Mouse (Mus musculus) brown adipose tissue, adult 24 weeks (tissue): Measurements from ENCODE around the gene Fn1. TPM values are rescaled to one million over a fixed set of nuclear protein-coding genes. Genes with fewer than 3 reads are reported as not detected.

ENCODE experiments used
- H3K27ac ChIP-seq: fragments of 200-500 bp; replicated peaks from 2 replicates; pipeline ENCODE4 v1.5.1; 2012; ENCODE audit warnings: low read depth, mild to moderate bottlenecking, low read length
- H3K4me1 ChIP-seq: fragments of 200-500 bp; 2 replicates; pipeline ENCODE4 v1.6.1; 2012; ENCODE audit warnings: low read length, mixed read lengths; ENCODE audit not compliant: control insufficient read depth, insufficient read depth, insufficient read length
- H3K4me3 ChIP-seq: fragments of 200-500 bp; 2 replicates; pipeline ENCODE4 v1.5.1; 2012; ENCODE audit warnings: low read depth, mild to moderate bottlenecking, low read length, moderate library complexity; ENCODE audit not compliant: insufficient read depth
- polyA plus RNA-seq: library from polyadenylated mRNA; stranded (reverse); fragments of >200 nt; gene quantifications from 2 replicates; pipeline ENCODE4 v1.2.4, GENCODE M21; 2012; ENCODE audit not compliant: missing spikeins, insufficient read depth, insufficient read length

Gene Fn1
- polyA plus RNA-seq, 1 experiment: 33.3 TPM

GRCm38 (mm10) chr1:71636116-71636515 is 16.9 kb downstream of the Fn1 start:
- Histone ChIP-seq H3K4me1 (no peaks in the 10 kb centered on the region), H3K27ac (no peak overlapping the region), H3K4me3 (no peak overlapping the region)

DNA sequence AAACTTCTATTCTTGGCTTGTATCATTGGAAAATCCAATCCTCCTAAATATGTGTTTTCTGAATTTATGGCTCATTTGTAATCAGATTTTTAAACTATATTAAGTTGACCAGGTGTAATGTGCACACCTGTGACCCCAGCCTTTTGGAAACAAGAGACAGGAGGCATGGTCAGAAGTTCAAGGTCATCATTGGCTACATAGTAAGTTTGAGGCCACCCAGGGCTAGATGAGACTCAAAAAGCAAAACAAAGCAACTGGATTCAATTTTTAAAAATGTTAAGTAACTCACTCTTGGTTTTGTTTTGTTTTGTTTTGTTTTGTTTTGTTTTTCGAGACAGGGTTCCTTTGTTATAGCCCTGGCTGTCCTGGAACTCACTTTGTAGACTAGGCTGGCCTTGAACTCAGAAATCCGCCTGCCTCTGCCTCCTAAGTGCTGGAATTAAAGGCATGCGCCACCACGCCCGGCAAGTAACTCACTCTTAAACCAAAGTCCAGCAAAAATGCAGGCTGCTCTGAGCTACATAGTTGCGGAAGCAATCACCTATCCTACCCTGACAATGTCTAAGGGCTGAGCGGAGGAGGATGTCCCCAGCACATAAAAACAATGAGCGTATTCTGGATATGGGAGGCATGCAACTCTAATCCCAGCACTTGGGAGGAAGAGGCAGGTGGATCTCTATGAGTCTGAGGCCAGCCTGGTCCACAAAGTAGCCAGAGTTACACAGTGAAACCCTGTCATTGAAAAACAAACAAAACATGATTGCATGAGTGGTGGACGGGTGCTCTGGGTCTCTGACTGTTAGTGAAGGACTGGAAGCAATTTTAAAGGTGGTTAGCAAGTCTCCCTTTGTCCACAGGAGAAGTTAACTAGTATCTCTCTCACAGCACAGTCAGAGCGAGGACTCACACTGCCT is 17.6 kb downstream of the Fn1 start:
- no peak overlapping the region for H3K4me3 ChIP-seq
- no peaks in the 10 kb centered on the region for H3K4me1 ChIP-seq
- H3K27ac ChIP-seq: no peak overlapping the region

- Histone ChIP-seq H3K4me1 (no peaks in the 10 kb centered on the region), H3K27ac (no peak overlapping the region), H3K4me3 (no peak overlapping the region)
These were observed 18.5 kb downstream of the Fn1 start for GRCm38 (mm10) chr1:71634471-71634981.

DNA sequence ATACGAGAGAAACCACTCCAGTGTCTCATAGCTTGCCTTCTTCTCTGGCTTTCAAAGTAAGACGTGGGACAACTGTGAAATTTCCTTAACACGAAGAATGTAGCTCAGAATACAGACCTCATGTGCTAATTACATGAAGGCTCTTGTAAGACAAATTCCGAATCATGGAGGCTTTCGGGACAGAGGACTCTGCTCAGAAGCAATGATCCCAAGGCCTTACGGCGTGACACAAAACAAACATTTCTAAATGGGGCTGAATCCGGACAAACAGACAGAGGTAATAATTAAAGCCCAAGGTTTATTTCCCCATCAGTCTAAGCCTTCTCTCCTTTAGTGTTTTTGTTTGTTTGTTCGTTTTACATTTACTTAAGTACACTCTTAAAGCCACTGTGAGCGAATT is 20.6 kb downstream of the Fn1 start:
- Histone ChIP-seq H3K4me3 (no peak overlapping the region), H3K27ac (no peak overlapping the region), H3K4me1 (no peaks in the 10 kb centered on the region)

DNA sequence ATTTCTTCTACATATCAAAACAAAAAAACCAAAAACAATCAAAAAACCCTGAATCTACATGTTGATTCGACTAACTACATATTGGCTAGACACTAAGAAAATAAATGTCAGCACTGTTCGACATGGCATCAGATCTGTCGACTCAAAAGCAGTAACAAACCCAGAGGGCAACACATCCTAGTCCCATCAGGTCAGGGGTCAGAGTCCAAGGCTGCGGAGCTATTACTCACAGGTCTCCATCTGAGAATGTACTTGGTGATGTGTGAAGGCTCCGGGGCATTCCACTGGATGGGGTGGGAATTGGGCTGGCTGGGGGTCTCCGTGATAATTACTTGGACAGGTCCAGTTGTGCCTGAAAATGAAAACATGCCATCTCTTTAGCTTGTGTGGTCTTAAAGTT is 21.2 kb downstream of the Fn1 start:
- Histone ChIP-seq H3K27ac (no peak overlapping the region), H3K4me3 (no peak overlapping the region), H3K4me1 (no peaks in the 10 kb centered on the region)

- Histone ChIP-seq H3K4me1 (no peaks in the 10 kb centered on the region), H3K27ac (no peak overlapping the region), H3K4me3 (no peak overlapping the region)
These were observed 22.8 kb downstream of the Fn1 start for GRCm38 (mm10) chr1:71630243-71630642.

- no peaks in the 10 kb centered on the region for H3K4me1 ChIP-seq
- H3K4me3 ChIP-seq: no peak overlapping the region
- H3K27ac ChIP-seq: no peak overlapping the region
These were observed 29.4 kb downstream of the Fn1 start for GRCm38 (mm10) chr1:71623625-71624024.

GRCm38 (mm10) chr1:71621526-71621925 is 31.5 kb downstream of the Fn1 start:
- Histone ChIP-seq H3K4me3 (no peak overlapping the region), H3K27ac (no peak overlapping the region), H3K4me1 (no peaks in the 10 kb centered on the region)

- H3K4me1 ChIP-seq: no peaks in the 10 kb centered on the region
- H3K27ac ChIP-seq: no peak overlapping the region
- no peak overlapping the region for H3K4me3 ChIP-seq
These were observed 38.3 kb downstream of the Fn1 start for GRCm38 (mm10) chr1:71614545-71615246.

- Histone ChIP-seq H3K27ac (no peak overlapping the region), H3K4me1 (no peaks in the 10 kb centered on the region), H3K4me3 (no peak overlapping the region)
These were observed 40.7 kb downstream of the Fn1 start for GRCm38 (mm10) chr1:71612256-71612655.

DNA sequence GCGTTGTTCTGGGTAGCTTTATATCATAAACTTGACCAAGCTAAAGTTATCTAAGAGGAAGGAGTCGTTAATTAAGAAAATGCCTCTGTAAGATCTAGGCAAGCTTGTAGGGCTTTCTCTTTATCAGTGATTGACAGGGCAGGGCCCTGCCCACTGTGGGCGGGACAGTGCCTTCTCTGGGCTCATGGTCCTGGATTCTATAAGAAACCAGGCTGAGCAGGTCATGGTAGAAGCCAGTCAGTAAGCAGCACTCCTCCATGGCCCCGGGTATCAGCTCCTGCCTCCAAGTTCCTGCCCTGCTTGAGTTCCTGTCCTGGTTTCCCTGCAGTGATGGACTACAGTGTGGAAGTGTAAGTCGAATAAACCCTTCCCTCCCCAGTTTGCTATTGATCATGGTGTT is 43.1 kb downstream of the Fn1 start:
- Histone ChIP-seq H3K4me1 (no peaks in the 10 kb centered on the region), H3K4me3 (no peak overlapping the region)

DNA sequence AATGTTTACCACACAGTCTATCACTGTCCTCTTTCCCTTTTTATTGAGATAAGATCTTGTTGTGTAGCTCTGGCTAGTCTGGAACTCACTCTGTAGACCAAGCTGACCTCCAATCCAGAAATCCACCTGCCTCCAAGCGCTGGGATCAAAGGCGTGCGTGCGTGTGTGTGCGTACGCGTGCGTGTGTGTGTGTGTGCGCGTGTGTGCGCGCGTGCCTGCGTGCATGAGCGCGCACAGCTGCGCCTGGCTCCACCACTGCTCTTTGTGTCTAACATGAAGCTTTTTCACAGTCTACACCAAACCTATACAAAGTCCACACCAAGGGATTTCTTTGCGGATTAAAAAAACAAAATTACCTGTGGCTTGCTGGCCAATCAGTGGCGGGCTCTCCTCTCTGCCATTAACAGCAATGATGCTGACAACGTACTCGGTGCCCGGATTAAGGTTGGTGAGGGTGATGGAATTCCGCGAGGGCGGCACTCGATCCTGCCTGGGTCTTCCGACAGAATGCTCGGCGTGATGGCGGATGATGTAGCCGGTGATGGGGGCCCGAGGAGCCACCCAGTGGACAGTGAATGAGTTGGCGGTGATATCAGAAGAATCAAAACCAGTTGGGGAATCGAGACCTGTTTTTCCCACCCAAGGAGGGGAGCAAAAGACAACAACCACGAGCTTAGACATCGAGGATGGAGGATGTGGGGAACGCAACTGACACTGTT is 43.8 kb downstream of the Fn1 start:
- no peak overlapping the region for H3K27ac ChIP-seq
- H3K4me3 ChIP-seq: no peak overlapping the region
- no peaks in the 10 kb centered on the region for H3K4me1 ChIP-seq

More for the DNA sequence above, 43.1 kb downstream of the Fn1 start:
- no peak overlapping the region for H3K27ac ChIP-seq

DNA sequence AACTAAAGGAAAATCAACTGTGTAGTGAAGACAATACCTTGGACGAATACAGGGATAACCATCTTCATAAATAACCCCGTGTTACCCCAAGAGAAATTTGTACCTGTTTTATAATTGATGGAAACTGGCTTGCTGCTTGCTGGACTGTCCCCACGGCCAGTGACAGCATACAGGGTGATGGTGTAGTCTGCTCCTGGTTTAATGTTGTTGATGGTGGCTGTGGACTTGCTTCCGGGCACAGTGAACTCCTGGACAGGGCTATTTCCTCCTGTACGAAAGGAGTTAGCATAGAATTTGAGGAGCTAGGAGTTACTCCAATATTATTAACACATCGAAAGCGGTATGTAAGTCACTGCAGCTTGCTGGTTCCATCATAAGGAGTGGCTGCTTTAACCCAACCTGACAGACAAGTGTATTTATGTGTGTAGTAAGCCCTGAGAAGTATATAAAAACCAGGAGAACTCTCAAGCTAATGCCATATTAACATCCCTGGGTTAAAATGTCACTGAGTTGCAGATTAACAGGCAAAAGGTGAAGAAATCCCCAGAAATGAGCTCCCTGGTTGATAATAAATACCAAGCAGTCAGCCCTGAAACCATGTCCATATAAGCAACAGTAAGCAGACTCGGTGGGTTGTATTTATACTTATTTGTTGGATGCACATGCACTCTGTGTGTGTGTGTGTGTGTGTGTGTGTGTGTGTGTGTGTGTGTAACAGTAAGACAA is 46.2 kb downstream of the Fn1 start:
- no peaks in the 10 kb centered on the region for H3K4me1 ChIP-seq
- no peak overlapping the region for H3K4me3 ChIP-seq

DNA sequence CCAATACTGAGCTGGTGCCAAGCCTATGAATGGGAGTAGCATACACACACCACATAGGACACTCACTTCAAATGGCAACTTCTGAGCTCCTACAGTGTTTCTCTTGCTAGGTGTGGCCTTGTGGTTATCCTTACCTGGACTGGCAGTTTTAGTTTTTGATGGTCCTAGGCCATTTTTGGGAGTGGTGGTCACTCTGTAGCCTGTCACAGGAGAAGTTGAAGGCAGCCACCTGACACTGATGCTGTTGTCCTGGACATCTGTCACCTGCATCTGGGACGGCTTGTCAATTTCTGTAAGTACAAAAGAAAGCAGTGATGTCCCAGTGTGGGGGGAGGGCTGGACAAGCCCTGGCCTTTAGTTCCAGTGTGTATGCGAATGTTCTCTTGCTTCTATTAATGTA is 47.2 kb downstream of the Fn1 start:
- no peaks in the 10 kb centered on the region for H3K4me1 ChIP-seq
- no peak overlapping the region for H3K4me3 ChIP-seq
- no peak overlapping the region for H3K27ac ChIP-seq

More for the DNA sequence above, 46.2 kb downstream of the Fn1 start:
- no peak overlapping the region for H3K27ac ChIP-seq
